Mouse (Mus musculus): ENCODE data around the gene Ranbp9.
"Not testable (repeated sequence)": the region's sequence is repeated elsewhere in the genome, so short reads cannot be mapped to it uniquely, and the experiment has no call there.

Gene Ranbp9

GRCm38 (mm10) chr13:43495645-43496044, 14.6 kb upstream of the Ranbp9 start:
- DNase-seq (ENCODE audit: low spot score), result no peak

- no peak for DNase-seq (ENCODE audit: low spot score)
Measured at GRCm38 (mm10) chr13:43493725-43494124, 12.6 kb upstream of the Ranbp9 start.

GRCm38 (mm10) chr13:43493058-43493481, 12.0 kb upstream of the Ranbp9 start:
- DNase-seq (ENCODE audit: low spot score), result no peak

- DNase-seq (ENCODE audit: low spot score), result no peak
Measured at GRCm38 (mm10) chr13:43486501-43487213, 5.6 kb upstream of the Ranbp9 start.

- DNase-seq (ENCODE audit: low spot score), result no peak
Measured at GRCm38 (mm10) chr13:43485278-43485976, 4.3 kb upstream of the Ranbp9 start.

GRCm38 (mm10) chr13:43482782-43483181, 1.7 kb upstream of the Ranbp9 start:
- DNase-seq (ENCODE audit: low spot score), result no peak

GRCm38 (mm10) chr13:43481859-43482245, 770 bp upstream of the Ranbp9 start:
- DNase-seq (ENCODE audit: low spot score), result no peak

- DNase-seq (ENCODE audit: low spot score), result no peak
Measured at GRCm38 (mm10) chr13:43480595-43480956, 506 bp downstream of the Ranbp9 start.

GRCm38 (mm10) chr13:43479767-43480571, 1.1 kb downstream of the Ranbp9 start:
- DNase-seq (ENCODE audit: low spot score), result no peak

- DNase-seq (ENCODE audit: low spot score), result no peak
Measured at GRCm38 (mm10) chr13:43479024-43479705, 1.9 kb downstream of the Ranbp9 start.

GRCm38 (mm10) chr13:43478586-43478985, 2.5 kb downstream of the Ranbp9 start:
- DNase-seq (ENCODE audit: low spot score), result no peak

- no peak for DNase-seq (ENCODE audit: low spot score)
Measured at GRCm38 (mm10) chr13:43477098-43477697, 3.9 kb downstream of the Ranbp9 start.

- no peak for DNase-seq (ENCODE audit: low spot score)
Measured at GRCm38 (mm10) chr13:43476226-43476625, 4.9 kb downstream of the Ranbp9 start.

GRCm38 (mm10) chr13:43474722-43475121, 6.4 kb downstream of the Ranbp9 start:
- DNase-seq (ENCODE audit: low spot score), result no peak

GRCm38 (mm10) chr13:43471861-43472260, 9.2 kb downstream of the Ranbp9 start:
- not testable (repeated sequence) for DNase-seq (ENCODE audit: low spot score)

- no peak for DNase-seq (ENCODE audit: low spot score)
Measured at GRCm38 (mm10) chr13:43469607-43470006, 11.5 kb downstream of the Ranbp9 start.

GRCm38 (mm10) chr13:43464605-43465004, 16.5 kb downstream of the Ranbp9 start:
- no peak for DNase-seq (ENCODE audit: low spot score)

- DNase-seq (ENCODE audit: low spot score), result no peak
Measured at GRCm38 (mm10) chr13:43457161-43457560, 23.9 kb downstream of the Ranbp9 start.

- DNase-seq (ENCODE audit: low spot score), result no peak
Measured at GRCm38 (mm10) chr13:43454431-43454830, 26.7 kb downstream of the Ranbp9 start.

- no peak for DNase-seq (ENCODE audit: low spot score)
Measured at GRCm38 (mm10) chr13:43452843-43453605, 28.1 kb downstream of the Ranbp9 start.

GRCm38 (mm10) chr13:43452177-43452576, 28.9 kb downstream of the Ranbp9 start:
- DNase-seq (ENCODE audit: low spot score), result no peak
